Mouse (Mus musculus) intestine, embryonic 15.5 days (tissue): ENCODE measurements around the gene Zfp982. TPM values are rescaled to one million over a fixed set of nuclear protein-coding genes. Genes with fewer than 3 reads are reported as not detected.
"Not testable (repeated sequence)": the region's sequence is repeated elsewhere in the genome, so short reads cannot be mapped to it uniquely, and the experiment has no call there.

Experiments used
- ATAC-seq: fragments of 200-750 bp; cut with Nextera tagmentation; 2 replicates; pipeline ENCODE4 v1.8.0; 2017; ENCODE audit warnings: moderate TSS enrichment, moderate library complexity
- H3K27ac ChIP-seq: fragments of 300-500 bp; sonication (generic); 2 replicates; pipeline ENCODE4 v1.5.1; 2015; ENCODE audit warnings: mild to moderate bottlenecking, inconsistent platforms
- H3K27me3 ChIP-seq: fragments of 300-500 bp; sonication (generic); replicated peaks from 2 replicates; pipeline ENCODE4 v1.6.1; 2015; ENCODE audit warnings: inconsistent platforms
- H3K36me3 ChIP-seq: fragments of 300-500 bp; sonication (generic); 2 replicates; pipeline ENCODE4 v1.6.1; 2015; ENCODE audit warnings: inconsistent platforms
- H3K4me1 ChIP-seq: fragments of 300-500 bp; sonication (generic); replicated peaks from 2 replicates; pipeline ENCODE4 v1.6.1; 2015; ENCODE audit warnings: inconsistent platforms
- H3K4me2 ChIP-seq: fragments of 300-500 bp; sonication (generic); replicated peaks from 2 replicates; pipeline ENCODE4 v1.6.1; 2015; ENCODE audit warnings: mild to moderate bottlenecking, inconsistent platforms
- H3K4me3 ChIP-seq: fragments of 300-500 bp; sonication (generic); replicated peaks from 2 replicates; pipeline ENCODE4 v1.5.1; 2015; ENCODE audit warnings: inconsistent platforms
- H3K9ac ChIP-seq: fragments of 300-500 bp; sonication (generic); 2 replicates; pipeline ENCODE4 v1.6.1; 2015; ENCODE audit warnings: inconsistent platforms
- H3K9me3 ChIP-seq: fragments of 300-500 bp; sonication (generic); 2 replicates; pipeline ENCODE4 v1.6.1; 2016; ENCODE audit warnings: inconsistent platforms
- WGBS: fragments of 180-500 bp; shearing (Covaris S2); methylation state at CpG from one replicate; pipeline ENCODE4 v1.1.7; 2015; 5-methylcytosine and 5-hydroxymethylcytosine counted together
- polyA plus RNA-seq: library from polyadenylated mRNA; unstranded; fragments of >200 nt; fragmentation: Nextera tagmentation; extraction: Ambion mirVana; gene quantifications from 2 replicates; pipeline ENCODE4 v1.2.1, GENCODE M21; 2015

The Zfp982 gene
- polyA plus RNA-seq, 1 experiment from 2014 or later = 5.2 TPM

DNA sequence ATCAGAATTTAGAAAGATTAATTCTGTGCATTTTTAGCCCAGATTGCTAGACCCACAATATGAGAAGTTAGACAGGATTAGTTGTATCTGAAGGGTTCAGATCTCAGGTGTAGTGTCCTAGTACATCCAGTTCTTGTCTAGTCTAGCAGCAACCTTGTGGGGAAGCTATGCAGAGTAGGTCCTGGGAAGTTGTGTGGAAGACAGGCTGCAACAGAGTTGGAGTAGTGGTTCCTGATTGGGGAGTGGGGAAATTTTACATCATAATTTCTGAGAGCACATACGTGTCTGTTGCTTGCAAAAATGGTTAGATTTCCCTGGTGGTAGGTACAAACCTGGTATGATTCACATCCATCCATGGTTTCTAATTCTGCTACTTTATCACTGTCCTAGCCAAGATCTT, 32.9 kb downstream of the Zfp982 start:
- ATAC-seq = no peak
- Histone ChIP-seq H3K27ac (no peak overlapping the region), H3K27me3 (no peaks in the 10 kb centered on the region), H3K36me3 (no peaks in the 10 kb centered on the region), H3K4me2 (no peak overlapping the region), H3K4me1 (no peaks in the 10 kb centered on the region), H3K9me3 (0 out of 2 replicates have a peak, but pooled peaks cover 5% of the 10 kb centered on the region), H3K9ac (no peak overlapping the region), H3K4me3 (no peak overlapping the region)
- WGBS = 81% methylated on average over 1 of the region's 1 CpGs

- Histone ChIP-seq H3K4me1 (no peaks in the 10 kb centered on the region), H3K9me3 (0 out of 2 replicates have a peak, but pooled peaks cover 5% of the 10 kb centered on the region), H3K4me2 (no peak overlapping the region), H3K27ac (no peak overlapping the region), H3K27me3 (no peaks in the 10 kb centered on the region), H3K9ac (no peak overlapping the region), H3K4me3 (no peak overlapping the region), H3K36me3 (no peaks in the 10 kb centered on the region)
- WGBS = 82% methylated on average over 1 of the region's 1 CpGs
- no peak for ATAC-seq
Observed at GRCm38 (mm10) chr4:147530366-147530765, 38.1 kb downstream of the Zfp982 start.

- not testable (repeated sequence) for H3K36me3 ChIP-seq, H3K9ac ChIP-seq, H3K4me3 ChIP-seq, H3K27me3 ChIP-seq, H3K27ac ChIP-seq, ATAC-seq, H3K4me2 ChIP-seq, H3K4me1 ChIP-seq
- H3K9me3 ChIP-seq = 0 out of 2 replicates have a peak, but pooled peaks cover 23% of the 10 kb centered on the region
Observed at GRCm38 (mm10) chr4:147535916-147536315, 43.7 kb downstream of the Zfp982 start.

- 80% methylated on average over 2 of the region's 2 CpGs for WGBS
- H3K27ac ChIP-seq = no peak overlapping the region
- H3K4me2 ChIP-seq = no peak overlapping the region
- H3K4me1 ChIP-seq = no peaks in the 10 kb centered on the region
- ATAC-seq = no peak
- H3K27me3 ChIP-seq = no peaks in the 10 kb centered on the region
- H3K9ac ChIP-seq = no peak overlapping the region
- 0 out of 2 replicates have a peak, but pooled peaks cover 26% of the 10 kb centered on the region for H3K9me3 ChIP-seq
- no peak overlapping the region for H3K4me3 ChIP-seq
- H3K36me3 ChIP-seq = no peaks in the 10 kb centered on the region
Observed at GRCm38 (mm10) chr4:147537702-147538101, 45.5 kb downstream of the Zfp982 start.

DNA sequence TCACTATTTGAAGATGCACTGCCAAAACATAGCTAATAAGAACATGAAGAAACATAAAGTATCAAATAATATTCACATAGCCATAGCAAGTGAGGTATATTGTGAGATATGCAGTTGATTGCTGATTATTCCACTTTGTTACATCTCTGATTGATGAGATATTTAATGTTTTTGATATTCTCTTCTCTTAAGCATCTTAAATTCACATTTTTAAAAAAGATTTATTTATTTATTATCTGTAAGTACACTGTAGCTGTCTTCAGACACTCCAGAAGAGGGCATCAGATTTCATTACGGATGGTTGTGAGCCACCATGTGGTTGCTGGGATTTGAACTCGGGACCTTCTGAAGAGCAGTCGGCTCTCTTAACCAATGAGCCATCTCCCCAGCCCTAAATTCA, 47.7 kb downstream of the Zfp982 start, which contains the start of gene Gm16503:
Gm16503 (plus strand) TSS at position 301 of the 400 bp plus-strand sequence.
- peaks cover 26% of the 10 kb centered on the region; the same call in 1 of the 2 replicates for H3K9me3 ChIP-seq
- H3K27me3 ChIP-seq, H3K36me3 ChIP-seq, H3K4me1 ChIP-seq, H3K4me2 ChIP-seq, ATAC-seq, H3K4me3 ChIP-seq, H3K27ac ChIP-seq, H3K9ac ChIP-seq: not testable (repeated sequence)
- 87% methylated on average over 3 of the region's 3 CpGs for WGBS

DNA sequence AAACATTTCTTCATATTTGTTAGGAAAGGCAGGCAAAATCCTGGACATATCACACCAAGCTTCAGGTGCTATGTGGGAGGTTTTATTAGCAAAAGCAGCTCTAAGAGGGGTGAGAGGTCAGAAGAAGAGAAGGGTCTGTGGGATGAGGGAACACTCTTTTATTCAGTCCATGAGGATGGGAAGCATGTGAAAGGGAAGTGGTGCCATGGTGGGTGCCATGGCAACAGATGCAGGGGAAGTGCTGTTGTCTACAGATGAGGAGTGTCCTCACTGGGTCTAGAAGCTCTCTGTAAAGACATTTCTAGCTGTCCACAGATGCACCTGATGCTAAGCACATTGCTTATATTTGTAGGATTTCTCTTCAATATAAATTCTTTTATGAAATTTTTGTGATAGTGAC, 48.9 kb downstream of the Zfp982 start:
- Histone ChIP-seq H3K9ac (no peak overlapping the region), H3K4me3 (no peak overlapping the region), H3K9me3 (peaks cover 23% of the 10 kb centered on the region; the same call in 1 of the 2 replicates), H3K4me2 (no peak overlapping the region), H3K4me1 (no peaks in the 10 kb centered on the region), H3K27me3 (no peaks in the 10 kb centered on the region), H3K36me3 (no peaks in the 10 kb centered on the region), H3K27ac (no peak overlapping the region)
- ATAC-seq = no peak

DNA sequence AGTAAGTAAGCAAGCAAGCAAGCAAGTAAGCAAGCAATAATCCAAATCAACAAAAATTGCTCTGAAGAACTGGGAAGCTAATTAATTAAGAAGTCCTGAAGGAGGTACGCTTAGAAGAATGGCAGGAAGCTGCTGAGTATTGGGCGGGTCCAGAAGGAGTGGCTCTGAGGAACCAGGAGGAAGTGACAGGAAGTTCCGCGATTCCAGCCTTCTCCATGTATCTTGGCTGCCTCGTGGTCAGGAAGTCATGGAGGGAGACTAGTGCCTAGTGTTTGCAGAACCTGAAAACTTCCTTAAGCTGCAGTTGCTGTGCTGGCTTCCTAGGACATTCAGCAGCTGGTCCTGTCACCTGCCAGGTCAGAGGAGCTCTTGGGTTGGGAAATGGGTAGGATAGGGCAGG, 60.9 kb downstream of the Zfp982 start, which contains the start of gene Zfp985:
Zfp985 (plus strand) TSS at position 207 of the 400 bp plus-strand sequence.
- ATAC-seq, H3K27ac ChIP-seq, H3K36me3 ChIP-seq, H3K4me2 ChIP-seq, H3K4me1 ChIP-seq, H3K27me3 ChIP-seq, H3K4me3 ChIP-seq, H3K9ac ChIP-seq: not testable (repeated sequence)
- 77% methylated on average over 5 of the region's 5 CpGs for WGBS
- 0 out of 2 replicates have a peak, but pooled peaks cover 10% of the 10 kb centered on the region for H3K9me3 ChIP-seq

- H3K4me3 ChIP-seq, H3K36me3 ChIP-seq, H3K9ac ChIP-seq, ATAC-seq, H3K27ac ChIP-seq, H3K4me2 ChIP-seq, H3K27me3 ChIP-seq, H3K4me1 ChIP-seq: not testable (repeated sequence)
- H3K9me3 ChIP-seq = 0 out of 2 replicates have a peak, but pooled peaks cover 10% of the 10 kb centered on the region
- 70% methylated on average over 2 of the region's 2 CpGs for WGBS
Observed at GRCm38 (mm10) chr4:147554361-147554760, 62.1 kb downstream of the Zfp982 start.

GRCm38 (mm10) chr4:147556921-147557320, 64.7 kb downstream of the Zfp982 start:
- H3K36me3 ChIP-seq = not testable (repeated sequence)

GRCm38 (mm10) chr4:147558011-147558410, 65.8 kb downstream of the Zfp982 start:
- not testable (repeated sequence) for H3K9me3 ChIP-seq, H3K4me3 ChIP-seq, H3K4me1 ChIP-seq, H3K36me3 ChIP-seq, ATAC-seq, H3K4me2 ChIP-seq, H3K27me3 ChIP-seq, H3K27ac ChIP-seq, H3K9ac ChIP-seq

More at GRCm38 (mm10) chr4:147556921-147557320, 64.7 kb downstream of the Zfp982 start:
- not testable (repeated sequence) for H3K4me3 ChIP-seq, H3K4me1 ChIP-seq, H3K27ac ChIP-seq, H3K4me2 ChIP-seq, H3K9ac ChIP-seq, H3K27me3 ChIP-seq, ATAC-seq
- 0 out of 2 replicates have a peak, but pooled peaks cover 10% of the 10 kb centered on the region for H3K9me3 ChIP-seq
- WGBS = 39% methylated on average over 1 of the region's 1 CpGs

- 44% methylated on average over 1 of the region's 1 CpGs for WGBS
- H3K4me2 ChIP-seq, H3K4me3 ChIP-seq, H3K27ac ChIP-seq, H3K27me3 ChIP-seq, H3K36me3 ChIP-seq, ATAC-seq, H3K4me1 ChIP-seq, H3K9me3 ChIP-seq, H3K9ac ChIP-seq: not testable (repeated sequence)
Observed at GRCm38 (mm10) chr4:147559096-147559495, 66.9 kb downstream of the Zfp982 start.
